Mouse (Mus musculus) naive thymus-derived CD4-positive, alpha-beta T cell, adult 2 months (primary cell): ENCODE data around the gene Reln.

Source experiments
- DNase-seq: peaks from one replicate; pipeline ENCODE4 v3.0.0-alpha.2; 2011; ENCODE audit warnings: low read depth

Reln gene

GRCm38 (mm10) chr5:21987711-21988110, 356.8 kb downstream of the Reln start:
- DNase-seq: no peak

- peak; percentile 13 for DNase-seq
Observed at GRCm38 (mm10) chr5:21986311-21986710, 358.2 kb downstream of the Reln start.

GRCm38 (mm10) chr5:21983021-21983667, 361.4 kb downstream of the Reln start:
- DNase-seq: no peak

- no peak for DNase-seq
Observed at GRCm38 (mm10) chr5:21981216-21981615, 363.3 kb downstream of the Reln start.

GRCm38 (mm10) chr5:21980544-21980943, 364.0 kb downstream of the Reln start:
- DNase-seq: no peak

GRCm38 (mm10) chr5:21973266-21974010, 371.1 kb downstream of the Reln start:
- no peak for DNase-seq

- no peak for DNase-seq
Observed at GRCm38 (mm10) chr5:21961796-21962195, 382.7 kb downstream of the Reln start.

GRCm38 (mm10) chr5:21960151-21960550, 384.4 kb downstream of the Reln start:
- no peak for DNase-seq

- no peak for DNase-seq
Observed at GRCm38 (mm10) chr5:21957586-21957985, 386.9 kb downstream of the Reln start.

- DNase-seq: no peak
Observed at GRCm38 (mm10) chr5:21957061-21957460, 387.4 kb downstream of the Reln start.

- no peak for DNase-seq
Observed at GRCm38 (mm10) chr5:21949507-21949897, 395.0 kb downstream of the Reln start.

- no peak for DNase-seq
Observed at GRCm38 (mm10) chr5:21948736-21949506, 395.6 kb downstream of the Reln start.

- DNase-seq: no peak
Observed at GRCm38 (mm10) chr5:21947610-21948381, 396.7 kb downstream of the Reln start.

- DNase-seq: no peak
Observed at GRCm38 (mm10) chr5:21944579-21944978, 399.9 kb downstream of the Reln start.

- no peak for DNase-seq
Observed at GRCm38 (mm10) chr5:21939405-21939804, 405.1 kb downstream of the Reln start.

- no peak for DNase-seq
Observed at GRCm38 (mm10) chr5:21938138-21938537, 406.4 kb downstream of the Reln start.

GRCm38 (mm10) chr5:21936627-21937026, 407.9 kb downstream of the Reln start:
- DNase-seq: no peak

GRCm38 (mm10) chr5:21936096-21936495, 408.4 kb downstream of the Reln start:
- no peak for DNase-seq

- DNase-seq: no peak
Observed at GRCm38 (mm10) chr5:21934811-21935396, 409.6 kb downstream of the Reln start.

- DNase-seq: no peak
Observed at GRCm38 (mm10) chr5:21934173-21934698, 410.3 kb downstream of the Reln start.

- DNase-seq: no peak
Observed at GRCm38 (mm10) chr5:21933340-21934075, 411.0 kb downstream of the Reln start.
